Mouse (Mus musculus): ENCODE results near the gene Aars2. TPM values are rescaled to one million over a fixed set of nuclear protein-coding genes. Genes with fewer than 3 reads are reported as not detected.

The Aars2 gene
- polyA plus RNA-seq, 1 experiment from 2014 or later, result 21.0 TPM

GRCm38 (mm10) chr17:45554420-45554819 is 47.8 kb downstream of the Aars2 start:
- no peaks in the 10 kb centered on the region for H3K9me3 ChIP-seq
- peaks cover 45% of the 10 kb centered on the region for H3K27me3 ChIP-seq
- H3K9ac ChIP-seq, result no peak overlapping the region
- no peak overlapping the region for H3K27ac ChIP-seq
- 39% methylated on average over 1 of the region's 1 CpGs for WGBS
- no peak for ATAC-seq (ENCODE audit: borderline replicate concordance, extremely low read depth, low FRiP score, low TSS enrichment)
- H3K36me3 ChIP-seq, result no peaks in the 10 kb centered on the region
- no peak overlapping the region for H3K4me3 ChIP-seq
- peaks cover 18% of the 10 kb centered on the region for H3K4me1 ChIP-seq
- H3K4me2 ChIP-seq, result no peak overlapping the region

- peak; percentile 73 for ATAC-seq (ENCODE audit: borderline replicate concordance, extremely low read depth, low FRiP score, low TSS enrichment)
Observed at GRCm38 (mm10) chr17:45555452-45556106, 48.9 kb downstream of the Aars2 start, which contains the start of gene Nfkbie. TSS of gene Nfkbie (plus strand) at chr17:45555703.

GRCm38 (mm10) chr17:45556107-45556489 is 49.5 kb downstream of the Aars2 start:
- ATAC-seq (ENCODE audit: borderline replicate concordance, extremely low read depth, low FRiP score, low TSS enrichment), result no peak
- Histone ChIP-seq H3K4me1 (peaks cover 10% of the 10 kb centered on the region), H3K27ac (no peak overlapping the region), H3K9me3 (no peaks in the 10 kb centered on the region), H3K4me2 (peak overlapping the region; percentile 94), H3K9ac (peak overlapping the region; percentile 47), H3K36me3 (no peaks in the 10 kb centered on the region), H3K4me3 (peak overlapping the region; percentile 55), H3K27me3 (peaks cover 32% of the 10 kb centered on the region)
- 2% methylated on average over 14 of the region's 14 CpGs for WGBS

More at GRCm38 (mm10) chr17:45555452-45556106, 48.9 kb downstream of the Aars2 start, which contains the start of gene Nfkbie:
- Histone ChIP-seq H3K4me2 (peak within 1 kb of the TSS; percentile 94), H3K9ac (peak within 1 kb of the TSS; percentile 47), H3K4me3 (peak within 1 kb of the TSS; percentile 55), H3K9me3 (no peaks in the 10 kb centered on the region), H3K4me1 (peaks cover 10% of the 10 kb centered on the region), H3K27ac (no peak within 1 kb of the TSS), H3K27me3 (peaks cover 37% of the 10 kb centered on the region), H3K36me3 (no peaks in the 10 kb centered on the region)
- WGBS, result 1% methylated on average over 45 of the region's 45 CpGs

- Histone ChIP-seq H3K4me2 (peak overlapping the region; percentile 94), H3K9ac (no peak overlapping the region), H3K36me3 (no peaks in the 10 kb centered on the region), H3K27ac (no peak overlapping the region), H3K4me1 (peaks cover 10% of the 10 kb centered on the region), H3K4me3 (peak overlapping the region; percentile 55), H3K9me3 (no peaks in the 10 kb centered on the region), H3K27me3 (peaks cover 28% of the 10 kb centered on the region)
- no peak for ATAC-seq (ENCODE audit: borderline replicate concordance, extremely low read depth, low FRiP score, low TSS enrichment)
- WGBS, result 52% methylated on average over 3 of the region's 3 CpGs
Observed at GRCm38 (mm10) chr17:45556514-45557245, 50.0 kb downstream of the Aars2 start.

GRCm38 (mm10) chr17:45557246-45557824 is 50.7 kb downstream of the Aars2 start:
- no peak for ATAC-seq (ENCODE audit: borderline replicate concordance, extremely low read depth, low FRiP score, low TSS enrichment)
- Histone ChIP-seq H3K27ac (no peak overlapping the region), H3K4me3 (no peak overlapping the region), H3K9me3 (no peaks in the 10 kb centered on the region), H3K27me3 (peaks cover 28% of the 10 kb centered on the region), H3K4me2 (peak overlapping the region; percentile 94; the same call in 1 of the 2 replicates), H3K4me1 (peaks cover 7% of the 10 kb centered on the region), H3K9ac (no peak overlapping the region), H3K36me3 (no peaks in the 10 kb centered on the region)
- WGBS, result 56% methylated on average over 7 of the region's 7 CpGs

- H3K4me2 ChIP-seq, result no peak overlapping the region
- no peak overlapping the region for H3K9ac ChIP-seq
- no peaks in the 10 kb centered on the region for H3K36me3 ChIP-seq
- H3K27ac ChIP-seq, result no peak overlapping the region
- no peak overlapping the region for H3K4me3 ChIP-seq
- no peak for ATAC-seq (ENCODE audit: borderline replicate concordance, extremely low read depth, low FRiP score, low TSS enrichment)
- peaks cover 24% of the 10 kb centered on the region for H3K27me3 ChIP-seq
- no peaks in the 10 kb centered on the region for H3K9me3 ChIP-seq
- peaks cover 7% of the 10 kb centered on the region for H3K4me1 ChIP-seq
- WGBS, result 56% methylated on average over 16 of the region's 16 CpGs
Observed at GRCm38 (mm10) chr17:45557998-45558862, 51.6 kb downstream of the Aars2 start.

GRCm38 (mm10) chr17:45559732-45560525 is 53.3 kb downstream of the Aars2 start:
- Histone ChIP-seq H3K36me3 (no peaks in the 10 kb centered on the region), H3K4me2 (no peak overlapping the region), H3K27me3 (peaks cover 17% of the 10 kb centered on the region), H3K27ac (no peak overlapping the region), H3K9ac (no peak overlapping the region), H3K4me3 (no peak overlapping the region), H3K9me3 (no peaks in the 10 kb centered on the region), H3K4me1 (peaks cover 13% of the 10 kb centered on the region)
- ATAC-seq (ENCODE audit: borderline replicate concordance, extremely low read depth, low FRiP score, low TSS enrichment), result no peak
- WGBS, result 80% methylated on average over 15 of the region's 15 CpGs

- H3K27me3 ChIP-seq, result no peaks in the 10 kb centered on the region
- no peak overlapping the region for H3K9ac ChIP-seq
- H3K9me3 ChIP-seq, result no peaks in the 10 kb centered on the region
- peak overlapping the region; percentile 96 for H3K4me3 ChIP-seq
- H3K4me2 ChIP-seq, result no peak overlapping the region
- peaks cover 26% of the 10 kb centered on the region for H3K36me3 ChIP-seq
- WGBS, result 68% methylated on average over 12 of the region's 12 CpGs
- no peak overlapping the region for H3K27ac ChIP-seq
- peaks cover 21% of the 10 kb centered on the region for H3K4me1 ChIP-seq
- ATAC-seq (ENCODE audit: borderline replicate concordance, extremely low read depth, low FRiP score, low TSS enrichment), result no peak
Observed at GRCm38 (mm10) chr17:45563216-45563615, 56.6 kb downstream of the Aars2 start.

- Histone ChIP-seq H3K36me3 (peaks cover 33% of the 10 kb centered on the region), H3K27me3 (no peaks in the 10 kb centered on the region), H3K27ac (peak within 1 kb of the TSS; percentile 82), H3K4me2 (peak within 1 kb of the TSS; percentile 83), H3K4me3 (peak within 1 kb of the TSS; percentile 96), H3K9me3 (no peaks in the 10 kb centered on the region), H3K4me1 (peaks cover 23% of the 10 kb centered on the region), H3K9ac (peak within 1 kb of the TSS; percentile 97)
- WGBS, result 2% methylated on average over 61 of the region's 61 CpGs
- ATAC-seq (ENCODE audit: borderline replicate concordance, extremely low read depth, low FRiP score, low TSS enrichment), result peak; percentile 89
Observed at GRCm38 (mm10) chr17:45563655-45564530, 57.3 kb downstream of the Aars2 start, which contains the start of gene Slc35b2. TSS of gene Slc35b2 (plus strand) at chr17:45563874.

GRCm38 (mm10) chr17:45564531-45565084 is 58.0 kb downstream of the Aars2 start:
- H3K4me3 ChIP-seq, result peak overlapping the region; percentile 96
- H3K4me2 ChIP-seq, result peak overlapping the region; percentile 83
- H3K9ac ChIP-seq, result peak overlapping the region; percentile 97
- 6% methylated on average over 18 of the region's 18 CpGs for WGBS
- H3K36me3 ChIP-seq, result peaks cover 40% of the 10 kb centered on the region
- no peaks in the 10 kb centered on the region for H3K9me3 ChIP-seq
- peaks cover 28% of the 10 kb centered on the region for H3K4me1 ChIP-seq
- H3K27ac ChIP-seq, result peak overlapping the region; percentile 82
- ATAC-seq (ENCODE audit: borderline replicate concordance, extremely low read depth, low FRiP score, low TSS enrichment), result no peak
- no peaks in the 10 kb centered on the region for H3K27me3 ChIP-seq
